Mouse (Mus musculus): Measurements from ENCODE around the gene Kctd3. TPM values are rescaled to one million over a fixed set of nuclear protein-coding genes. Genes with fewer than 3 reads are reported as not detected.

Gene Kctd3
- 38.7 and 45.9 TPM in 2 replicates for polyA plus RNA-seq (2014; fragmentation: Nextera tagmentation; extraction: Ambion mirVana)

GRCm38 (mm10) chr1:189007239-189007979, at the start of gene Kctd3:
Kctd3 (minus strand) TSS chr1:189007841.
- H3K9ac ChIP-seq: peak within 1 kb of the TSS; percentile 92
- WGBS: under 1% methylated on average over 69 of the region's 74 CpGs
- DNase-seq: peak; percentile 98
- H3K27me3 ChIP-seq (ENCODE audit: insufficient read depth, low read length): no peaks in the 10 kb centered on the region
- H3K4me2 ChIP-seq: peak within 1 kb of the TSS; percentile 79
- peaks cover 3% of the 10 kb centered on the region; the same call in 1 of the 2 replicates for H3K36me3 ChIP-seq (ENCODE audit: insufficient read depth)
- H3K4me1 ChIP-seq (ENCODE audit: insufficient read depth): peaks cover 14% of the 10 kb centered on the region; the same call in 1 of the 2 replicates
- no peak for TF ChIP-seq CTCF (IDR thresholded peaks at IDR 0.05; ENCODE audit: low read depth)
- peak within 1 kb of the TSS; percentile 91 for H3K4me3 ChIP-seq (ENCODE audit: low read depth, low read length)
- no peaks in the 10 kb centered on the region for H3K9me3 ChIP-seq (ENCODE audit: low read depth, low read length)
- ATAC-seq (ENCODE audit: insufficient read depth): peak; percentile 84
- 0 out of 2 replicates have a peak within 1 kb of the TSS, but pooled peaks have one; percentile 38 for H3K27ac ChIP-seq (ENCODE audit: low read depth)

- no peaks in the 10 kb centered on the region for H3K9me3 ChIP-seq (ENCODE audit: low read depth, low read length)
- no peak overlapping the region for H3K4me2 ChIP-seq
- ATAC-seq (ENCODE audit: insufficient read depth): no peak
- H3K27me3 ChIP-seq (ENCODE audit: insufficient read depth, low read length): no peaks in the 10 kb centered on the region
- no peak overlapping the region for H3K4me3 ChIP-seq (ENCODE audit: low read depth, low read length)
- peak; percentile 43 for TF ChIP-seq CTCF (IDR thresholded peaks at IDR 0.05; ENCODE audit: low read depth)
- no peaks in the 10 kb centered on the region for H3K36me3 ChIP-seq (ENCODE audit: insufficient read depth)
- H3K27ac ChIP-seq (ENCODE audit: low read depth): no peak overlapping the region
- H3K4me1 ChIP-seq (ENCODE audit: insufficient read depth): no peaks in the 10 kb centered on the region
- DNase-seq: no peak
- H3K9ac ChIP-seq: no peak overlapping the region
- 63% methylated on average over 4 of the region's 4 CpGs for WGBS
These were observed 49.8 kb upstream of the Kctd3 start for GRCm38 (mm10) chr1:189057425-189057824.

- TF ChIP-seq CTCF (IDR thresholded peaks at IDR 0.05; ENCODE audit: low read depth): no peak
- Histone ChIP-seq H3K4me1 (ENCODE audit: insufficient read depth) (no peaks in the 10 kb centered on the region), H3K4me3 (ENCODE audit: low read depth, low read length) (no peak overlapping the region), H3K36me3 (ENCODE audit: insufficient read depth) (no peaks in the 10 kb centered on the region), H3K27me3 (ENCODE audit: insufficient read depth, low read length) (no peaks in the 10 kb centered on the region), H3K9me3 (ENCODE audit: low read depth, low read length) (no peaks in the 10 kb centered on the region), H3K27ac (ENCODE audit: low read depth) (no peak overlapping the region), H3K4me2 (no peak overlapping the region), H3K9ac (no peak overlapping the region)
- WGBS: 16% methylated on average over 2 of the region's 2 CpGs
- ATAC-seq (ENCODE audit: insufficient read depth) (no peak), DNase-seq (peak; percentile 38)
These were observed 48.3 kb upstream of the Kctd3 start for GRCm38 (mm10) chr1:189055933-189056332.

GRCm38 (mm10) chr1:189054941-189055551, 47.4 kb upstream of the Kctd3 start:
- Histone ChIP-seq H3K27ac (ENCODE audit: low read depth) (no peak overlapping the region), H3K4me3 (ENCODE audit: low read depth, low read length) (no peak overlapping the region), H3K4me1 (ENCODE audit: insufficient read depth) (no peaks in the 10 kb centered on the region), H3K9me3 (ENCODE audit: low read depth, low read length) (no peaks in the 10 kb centered on the region), H3K27me3 (ENCODE audit: insufficient read depth, low read length) (no peaks in the 10 kb centered on the region), H3K9ac (no peak overlapping the region), H3K4me2 (no peak overlapping the region), H3K36me3 (ENCODE audit: insufficient read depth) (no peaks in the 10 kb centered on the region)
- no peak for DNase-seq
- 79% methylated on average over 8 of the region's 8 CpGs for WGBS
- no peak for ATAC-seq (ENCODE audit: insufficient read depth)
- TF ChIP-seq CTCF (IDR thresholded peaks at IDR 0.05; ENCODE audit: low read depth): no peak

- DNase-seq (peak; percentile 35), ATAC-seq (ENCODE audit: insufficient read depth) (no peak)
- Histone ChIP-seq H3K9ac (no peak overlapping the region), H3K4me1 (ENCODE audit: insufficient read depth) (no peaks in the 10 kb centered on the region), H3K4me2 (no peak overlapping the region), H3K36me3 (ENCODE audit: insufficient read depth) (no peaks in the 10 kb centered on the region), H3K9me3 (ENCODE audit: low read depth, low read length) (no peaks in the 10 kb centered on the region), H3K4me3 (ENCODE audit: low read depth, low read length) (no peak overlapping the region), H3K27me3 (ENCODE audit: insufficient read depth, low read length) (no peaks in the 10 kb centered on the region), H3K27ac (ENCODE audit: low read depth) (no peak overlapping the region)
- no peak for TF ChIP-seq CTCF (IDR thresholded peaks at IDR 0.05; ENCODE audit: low read depth)
- WGBS: 56% methylated on average over 5 of the region's 5 CpGs
These were observed 46.5 kb upstream of the Kctd3 start for GRCm38 (mm10) chr1:189054191-189054590.

- H3K9ac ChIP-seq: no peak overlapping the region
- H3K4me1 ChIP-seq (ENCODE audit: insufficient read depth): no peaks in the 10 kb centered on the region
- H3K9me3 ChIP-seq (ENCODE audit: low read depth, low read length): no peaks in the 10 kb centered on the region
- 67% methylated on average over 4 of the region's 4 CpGs for WGBS
- H3K27me3 ChIP-seq (ENCODE audit: insufficient read depth, low read length): no peaks in the 10 kb centered on the region
- no peak overlapping the region for H3K4me2 ChIP-seq
- ATAC-seq (ENCODE audit: insufficient read depth): no peak
- H3K36me3 ChIP-seq (ENCODE audit: insufficient read depth): no peaks in the 10 kb centered on the region
- H3K27ac ChIP-seq (ENCODE audit: low read depth): no peak overlapping the region
- TF ChIP-seq CTCF (IDR thresholded peaks at IDR 0.05; ENCODE audit: low read depth): no peak
- no peak overlapping the region for H3K4me3 ChIP-seq (ENCODE audit: low read depth, low read length)
- DNase-seq: no peak
These were observed 44.5 kb upstream of the Kctd3 start for GRCm38 (mm10) chr1:189052189-189052588.

- no peaks in the 10 kb centered on the region for H3K27me3 ChIP-seq (ENCODE audit: insufficient read depth, low read length)
- ATAC-seq (ENCODE audit: insufficient read depth): no peak
These were observed 42.5 kb upstream of the Kctd3 start for GRCm38 (mm10) chr1:189050122-189050521.

More at GRCm38 (mm10) chr1:189050122-189050521, 42.5 kb upstream of the Kctd3 start:
- no peak overlapping the region for H3K27ac ChIP-seq (ENCODE audit: low read depth)
- H3K4me3 ChIP-seq (ENCODE audit: low read depth, low read length): no peak overlapping the region
- H3K4me2 ChIP-seq: no peak overlapping the region
- H3K9ac ChIP-seq: no peak overlapping the region
- WGBS: 51% methylated on average over 3 of the region's 3 CpGs
- no peak for TF ChIP-seq CTCF (IDR thresholded peaks at IDR 0.05; ENCODE audit: low read depth)
- no peaks in the 10 kb centered on the region for H3K36me3 ChIP-seq (ENCODE audit: insufficient read depth)
- no peaks in the 10 kb centered on the region for H3K9me3 ChIP-seq (ENCODE audit: low read depth, low read length)
- no peaks in the 10 kb centered on the region for H3K4me1 ChIP-seq (ENCODE audit: insufficient read depth)
- peak; percentile 13 for DNase-seq
